Mouse (Mus musculus) brain, adult 10 weeks (tissue): ENCODE measurements around the gene Slc35e4. TPM values are rescaled to one million over a fixed set of nuclear protein-coding genes. Genes with fewer than 3 reads are reported as not detected.

Experiments
- polyA plus RNA-seq: library from polyadenylated mRNA; stranded (reverse); fragments of 350-450 nt; fragmentation: Illumina TruSeq; extraction: RNeasy Lipid Tissue Mini Kit (QIAGEN cat#74804); gene quantifications from one replicate; pipeline ENCODE4 v1.2.3, GENCODE M21; 2015; ENCODE audit warnings: low read depth, low replicate concordance

Slc35e4 gene
- 16.5 TPM for polyA plus RNA-seq

GRCm38 (mm10) chr11:3914109-3914840, at the start of gene Slc35e4:
Slc35e4 (minus strand) TSS chr11:3914664.

GRCm38 (mm10) chr11:3963610-3964415, 49.3 kb upstream of the Slc35e4 start, which contains the start of gene Pes1:
Pes1 (plus strand) TSS chr11:3963975.

GRCm38 (mm10) chr11:3931511-3932211, 17.2 kb upstream of the Slc35e4 start, which contains the start of gene Tcn2:
Tcn2 (minus strand) TSS chr11:3932159.

GRCm38 (mm10) chr11:3894406-3895281, 19.8 kb downstream of the Slc35e4 start, which contains the start of the genes 4921536K21Rik and Dusp18:
4921536K21Rik (minus strand) TSS chr11:3895098.
Dusp18 (plus strand) TSS chr11:3895240.

GRCm38 (mm10) chr11:3863454-3864112, 50.9 kb downstream of the Slc35e4 start, which contains the start of gene Osbp2:
Osbp2 (minus strand) TSS chr11:3863903.

Other genes with a start within 250 kb of the Slc35e4 start
- gene Osbp2, start 50.8 kb downstream of the Slc35e4 start, polyA plus RNA-seq, result 82.7 TPM
- 0.61 TPM for gene 4921536K21Rik, start 19.6 kb downstream of the Slc35e4 start, polyA plus RNA-seq
- 13.6 TPM for gene Dusp18, start 19.4 kb downstream of the Slc35e4 start, polyA plus RNA-seq
- 23.1 TPM for gene Tcn2, start 17.5 kb upstream of the Slc35e4 start, polyA plus RNA-seq
- gene Pes1, start 49.3 kb upstream of the Slc35e4 start, polyA plus RNA-seq, result 37.4 TPM
- not detected for gene 4930556J24Rik, start 62.1 kb upstream of the Slc35e4 start, polyA plus RNA-seq
- gene Gal3st1, start 69.0 kb upstream of the Slc35e4 start, polyA plus RNA-seq, result 15.2 TPM
- 1.8 TPM for gene Sec14l4, start 116.8 kb upstream of the Slc35e4 start, polyA plus RNA-seq
- 0.80 TPM for gene Sec14l3, start 150.2 kb upstream of the Slc35e4 start, polyA plus RNA-seq
- gene Mtfp1, start 180.8 kb upstream of the Slc35e4 start, polyA plus RNA-seq, result 122 TPM
- 44.6 TPM for gene Sec14l2, start 208.8 kb upstream of the Slc35e4 start, polyA plus RNA-seq
- 32.2 TPM for gene Rnf215, start 220.5 kb upstream of the Slc35e4 start, polyA plus RNA-seq
- 15.1 TPM for gene Ccdc157, start 245.6 kb upstream of the Slc35e4 start, polyA plus RNA-seq
- 38.7 TPM for gene Sf3a1, start 245.7 kb upstream of the Slc35e4 start, polyA plus RNA-seq